Mouse (Mus musculus): ENCODE measurements around the gene Pebp1. TPM values are rescaled to one million over a fixed set of nuclear protein-coding genes. Genes with fewer than 3 reads are reported as not detected.
A peak's percentile ranks its signal among the peaks of the same experiment; 100 is the strongest.

Gene Pebp1
- total and polyA plus RNA-seq, 3 experiments, result 558 to 568 TPM; not detected in 1

GRCm38 (mm10) chr5:117274817-117275216, 12.6 kb downstream of the Pebp1 start:
- no peaks in the 10 kb centered on the region for H3K79me2 ChIP-seq (ENCODE audit: control insufficient read depth, insufficient read depth, low read length, poor library complexity)
- DNase-seq (ENCODE audit: low read depth, low spot score), result peak; percentile 52
- no peak overlapping the region for H3K27ac ChIP-seq (ENCODE audit: control insufficient read depth, low read depth, low read length)
- no peak overlapping the region for H3K4me3 ChIP-seq (ENCODE audit: control insufficient read depth in 1 of 2, insufficient read depth in 1 of 2, low read depth in 2 of 2, low read length in 2 of 2)
- H3K36me3 ChIP-seq (ENCODE audit: control insufficient read depth in 1 of 2, insufficient read depth in 2 of 2, low read length in 2 of 2), result peaks cover 0 to 2% of the 10 kb centered on the region in 2 experiments; a peak in 2 of 4 replicates
- TF ChIP-seq CTCF (IDR thresholded peaks at IDR 0.05 in 2 of 3, conservative IDR thresholded peaks at IDR 0.05 in 1 of 3; ENCODE audit: control insufficient read depth in 1 of 3, insufficient read depth in 1 of 3, low read depth in 2 of 3, low read length in 3 of 3, poor library complexity in 1 of 3, severe bottlenecking in 1 of 3), result peak in 2 of 3 experiments; percentile 33 to 54; a peak in 3 of 6 replicates
- no peak for TF ChIP-seq EP300 (IDR thresholded peaks at IDR 0.05; ENCODE audit: low read depth in 1 of 2, low read length in 2 of 2)
- H3K4me1 ChIP-seq (ENCODE audit: control insufficient read depth in 1 of 2, insufficient read depth in 2 of 2, low read length in 2 of 2), result peaks cover 2 to 7% of the 10 kb centered on the region in 2 experiments; a peak in 2 of 4 replicates
- H3K9ac ChIP-seq (ENCODE audit: control insufficient read depth, low read depth, low read length, poor library complexity, severe bottlenecking), result no peak overlapping the region
- H3K27me3 ChIP-seq (ENCODE audit: control insufficient read depth in 1 of 2, insufficient read depth in 2 of 2, low read length in 2 of 2), result no peaks in the 10 kb centered on the region
- no peaks in the 10 kb centered on the region for H3K9me3 ChIP-seq (replicated peaks; ENCODE audit: insufficient read depth, low read length)

DNA sequence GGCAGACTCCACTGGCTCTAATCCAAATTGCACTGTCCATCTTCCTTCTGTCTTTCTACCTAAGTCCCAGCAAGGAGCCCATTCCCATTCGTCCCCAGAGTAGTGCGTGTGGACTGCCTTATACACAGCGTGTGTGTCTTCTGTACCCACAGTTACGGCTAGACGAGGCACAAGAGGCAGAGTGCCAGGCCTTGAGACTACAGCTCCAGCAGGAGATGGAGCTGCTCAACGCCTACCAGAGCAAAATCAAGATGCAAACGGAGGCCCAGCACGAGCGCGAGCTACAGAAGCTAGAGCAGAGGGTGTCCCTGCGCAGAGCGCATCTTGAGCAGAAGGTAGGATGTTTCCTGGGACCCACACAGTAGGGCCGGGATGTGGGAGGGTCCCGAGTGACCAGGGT, 15.5 kb downstream of the Pebp1 start:
- no peak for DNase-seq (ENCODE audit: low read depth, low spot score)
- TF ChIP-seq CHD1 (IDR thresholded peaks at IDR 0.05; ENCODE audit: low read depth, low read length) (no peak), GATA1 (IDR thresholded peaks at IDR 0.05; ENCODE audit: low read depth, low read length) (no peak)
- H3K9ac ChIP-seq (ENCODE audit: control insufficient read depth, low read depth, low read length, poor library complexity, severe bottlenecking), result no peak overlapping the region
- H3K4me3 ChIP-seq (ENCODE audit: control insufficient read depth in 1 of 2, insufficient read depth in 1 of 2, low read depth in 2 of 2, low read length in 2 of 2), result no peak overlapping the region
- H3K9me3 ChIP-seq (replicated peaks; ENCODE audit: insufficient read depth, low read length), result no peaks in the 10 kb centered on the region
- H3K4me1 ChIP-seq (ENCODE audit: control insufficient read depth in 1 of 2, insufficient read depth in 2 of 2, low read length in 2 of 2), result no peaks in the 10 kb centered on the region
- H3K27ac ChIP-seq (ENCODE audit: control insufficient read depth, low read depth, low read length), result no peak overlapping the region
- H3K27me3 ChIP-seq (ENCODE audit: control insufficient read depth in 1 of 2, insufficient read depth in 2 of 2, low read length in 2 of 2), result no peaks in the 10 kb centered on the region
- peaks cover 0 to 1% of the 10 kb centered on the region in 2 experiments; a peak in 1 of 4 replicates for H3K36me3 ChIP-seq (ENCODE audit: control insufficient read depth in 1 of 2, insufficient read depth in 2 of 2, low read length in 2 of 2)
- H3K79me2 ChIP-seq (ENCODE audit: control insufficient read depth, insufficient read depth, low read length, poor library complexity), result no peaks in the 10 kb centered on the region

- H3K4me3 ChIP-seq (ENCODE audit: control insufficient read depth in 1 of 2, insufficient read depth in 1 of 2, low read depth in 2 of 2, low read length in 2 of 2), result no peak overlapping the region
- no peaks in the 10 kb centered on the region for H3K4me1 ChIP-seq (ENCODE audit: control insufficient read depth in 1 of 2, insufficient read depth in 2 of 2, low read length in 2 of 2)
- no peaks in the 10 kb centered on the region for H3K27me3 ChIP-seq (ENCODE audit: control insufficient read depth in 1 of 2, insufficient read depth in 2 of 2, low read length in 2 of 2)
- H3K79me2 ChIP-seq (ENCODE audit: control insufficient read depth, insufficient read depth, low read length, poor library complexity), result no peaks in the 10 kb centered on the region
- no peaks in the 10 kb centered on the region for H3K9me3 ChIP-seq (replicated peaks; ENCODE audit: insufficient read depth, low read length)
- no peak overlapping the region for H3K27ac ChIP-seq (ENCODE audit: control insufficient read depth, low read depth, low read length)
- no peak overlapping the region for H3K9ac ChIP-seq (ENCODE audit: control insufficient read depth, low read depth, low read length, poor library complexity, severe bottlenecking)
- DNase-seq (ENCODE audit: low read depth, low spot score), result no peak
- no peak for TF ChIP-seq POLR2A (IDR thresholded peaks at IDR 0.05; ENCODE audit: control insufficient read depth in 1 of 2, insufficient read depth in 1 of 2, low read depth in 1 of 2, low read length in 2 of 2, poor library complexity in 1 of 2)
- TF ChIP-seq SIN3A (IDR thresholded peaks at IDR 0.05; ENCODE audit: low read length), result no peak
- TF ChIP-seq BHLHE40 (IDR thresholded peaks at IDR 0.05; ENCODE audit: borderline replicate concordance, low read depth, low read length), result no peak
- TF ChIP-seq KAT2A (conservative IDR thresholded peaks at IDR 0.05; ENCODE audit: low read depth, low read length), result no peak
- no peak for TF ChIP-seq TAL1 (IDR thresholded peaks at IDR 0.05; ENCODE audit: low read length)
- TF ChIP-seq GATA1 (IDR thresholded peaks at IDR 0.05; ENCODE audit: low read depth, low read length), result no peak
- no peak for TF ChIP-seq USF1 (IDR thresholded peaks at IDR 0.05; ENCODE audit: low read depth, low read length)
- TF ChIP-seq MYC (IDR thresholded peaks at IDR 0.05; ENCODE audit: low read depth, low read length), result no peak
- TF ChIP-seq POLR2AphosphoS5 (IDR thresholded peaks at IDR 0.05; ENCODE audit: borderline replicate concordance, low read depth, low read length), result no peak
- no peak for TF ChIP-seq USF2 (IDR thresholded peaks at IDR 0.05; ENCODE audit: borderline replicate concordance in 1 of 2, insufficient read depth in 1 of 2, low read depth in 1 of 2, low read length in 2 of 2)
- TF ChIP-seq TCF12 (IDR thresholded peaks at IDR 0.05; ENCODE audit: low read depth, low read length), result no peak
- TF ChIP-seq ETS1 (IDR thresholded peaks at IDR 0.05; ENCODE audit: low read depth, low read length), result no peak
- no peak for TF ChIP-seq UBTF (IDR thresholded peaks at IDR 0.05; ENCODE audit: borderline replicate concordance, insufficient read depth, low read depth, low read length)
- TF ChIP-seq SMC3 (IDR thresholded peaks at IDR 0.05; ENCODE audit: low read depth, low read length), result no peak
- no peak for TF ChIP-seq MAX (IDR thresholded peaks at IDR 0.05; ENCODE audit: low read length)
- TF ChIP-seq MYB (IDR thresholded peaks at IDR 0.05; ENCODE audit: low read depth, low read length), result no peak
- no peak for TF ChIP-seq JUND (IDR thresholded peaks at IDR 0.05; ENCODE audit: low read depth, low read length)
- TF ChIP-seq POLR2AphosphoS2 (IDR thresholded peaks at IDR 0.05; ENCODE audit: low read length), result no peak
- TF ChIP-seq RAD21 (IDR thresholded peaks at IDR 0.05; ENCODE audit: low read depth, low read length), result no peak
- peaks cover 0 to 1% of the 10 kb centered on the region in 2 experiments; a peak in 1 of 4 replicates for H3K36me3 ChIP-seq (ENCODE audit: control insufficient read depth in 1 of 2, insufficient read depth in 2 of 2, low read length in 2 of 2)
These were observed 18.0 kb downstream of the Pebp1 start for GRCm38 (mm10) chr5:117269395-117269794.
